Mouse (Mus musculus) cerebral cortex, adult 2 months (tissue): ENCODE measurements around the gene Tas2r144.

ENCODE experiments used
- WGBS: fragments of 180-500 bp; shearing (Covaris S2); methylation state at CpG from one replicate; pipeline ENCODE4 v1.1.7; 2018; 5-methylcytosine and 5-hydroxymethylcytosine counted together

The Tas2r144 gene

GRCm38 (mm10) chr6:42264626-42265312 is 49.6 kb downstream of the Tas2r144 start, which contains the start of gene Casp2:
Gene Casp2, plus strand, starts transcription at chr6:42264985.
- WGBS: under 1% methylated on average over 51 of the region's 51 CpGs
